In the genomic region with DNA sequence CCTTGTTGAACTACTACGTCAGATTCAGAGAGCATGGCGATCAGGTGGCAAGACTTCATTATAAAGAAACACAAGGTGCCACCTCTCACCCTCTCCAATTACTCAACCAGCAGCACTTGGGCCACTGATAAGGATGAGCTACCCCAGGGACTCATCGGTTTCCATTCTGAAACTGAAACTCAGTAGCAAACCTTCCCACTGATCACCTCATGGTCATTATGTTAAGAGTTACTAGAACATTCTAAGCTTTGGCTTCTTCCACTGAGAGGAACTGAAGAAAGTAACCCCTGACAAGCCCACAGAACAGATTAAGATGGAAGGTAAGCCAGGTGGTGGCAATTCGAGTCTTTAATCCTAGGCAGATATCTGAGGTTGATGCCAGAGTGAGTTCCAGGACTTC, we compare ENCODE assay signal across 9 mouse cellular contexts. TPM values are rescaled to one million over a fixed set of nuclear protein-coding genes. Genes with fewer than 3 reads are reported as not detected.
DNase-seq lines count a peak whose midpoint lies in the region; ATAC-seq and TF ChIP-seq lines count a peak whose summit lies in the region.
"Had no signal": no experiment of that assay in that cellular context is flagged by ENCODE, and none has a peak within 500 bp of the region (broad histone marks: within the 10 kb centered on the region; RNA-seq: fewer than 3 reads in every experiment).

No protein-coding gene starts in this region.

- H3K27me3 ChIP-seq in heart, embryonic 11.5 days (ENCODE audit: control insufficient read depth, insufficient read depth, low read length), result no peaks in the 10 kb centered on the region
- H3K27me3 ChIP-seq in CH12.LX (replicated peaks), result no peaks in the 10 kb centered on the region
- H3K27me3 ChIP-seq in forebrain, postnatal 0 days (ENCODE audit: insufficient read depth, low read length), result no peaks in the 10 kb centered on the region
- H3K27me3 ChIP-seq in liver, embryonic 16.5 days (ENCODE audit: control insufficient read depth, insufficient read depth, low read depth, low read length), result no peaks in the 10 kb centered on the region

- in situ Hi-C loops in CH12.LX (cut with MboI; ENCODE audit: low pct_ligation_motif_present, low pct_unique_long_range_greater_than_20kb, low sequenced_read_pairs), result loop anchor here (5.0 kb wide), 1 partner anchor 201 kb away; no protein-coding TSS in a partner anchor

- no peak overlapping the region for H3K4me3 ChIP-seq in heart, embryonic 11.5 days (ENCODE audit: low read depth, low read length)
- peak overlapping the region; percentile 84 to 94 (median 86) for H3K4me3 ChIP-seq in CH12.LX (replicated peaks in 1 of 3; ENCODE audit: low read depth in 2 of 3, low read length in 2 of 3, poor library complexity in 1 of 3)
- no peak overlapping the region for H3K4me3 ChIP-seq in forebrain, postnatal 0 days (ENCODE audit: low read depth, low read length)
- H3K4me3 ChIP-seq in liver, embryonic 16.5 days (ENCODE audit: low read depth, low read length), result peak overlapping the region; percentile 99

- TF ChIP-seq CTCF in CH12.LX (conservative IDR thresholded peaks at IDR 0.05 in 1 of 2, IDR thresholded peaks at IDR 0.05 in 1 of 2; ENCODE audit: low read depth in 2 of 2, low read length in 2 of 2), result no peak
- no peak for TF ChIP-seq CTCF in forebrain, postnatal 0 days (IDR thresholded peaks at IDR 0.05; ENCODE audit: low read depth)

- 83% methylated on average over 4 of the region's 4 CpGs for WGBS in heart, embryonic 11.5 days (ENCODE audit: insufficient replicate concordance)
- WGBS in forebrain, postnatal 0 days, result 94% methylated on average over 4 of the region's 4 CpGs
- WGBS in liver, embryonic 16.5 days (ENCODE audit: insufficient replicate concordance), result 54% methylated on average over 4 of the region's 4 CpGs

- intact Hi-C loops in heart, postnatal 10 days (cut with DNase I), result no loop called here

- peaks cover 60% of the 10 kb centered on the region for H3K79me2 ChIP-seq in CH12.LX (replicated peaks; ENCODE audit: control insufficient read depth, extremely low read depth, insufficient read depth, poor library complexity, severe bottlenecking)

- no peak for TF ChIP-seq RAD21 in CH12.LX (IDR thresholded peaks at IDR 0.05; ENCODE audit: low read depth, low read length)

- no peak for DNase-seq in heart, postnatal 10 days
- peak; percentile 68 for DNase-seq in CH12.LX (ENCODE audit: extremely low read depth)
- DNase-seq in forebrain, postnatal 0 days, result no peak
- DNase-seq in layer of hippocampus, adult 8-10 months (ENCODE audit: low spot score in 2 of 2), result no peak
- no peak for DNase-seq in adrenal gland, adult 8-10 months

- H3K36me3 ChIP-seq in heart, embryonic 11.5 days (ENCODE audit: control insufficient read depth, insufficient read depth, low read length), result no peaks in the 10 kb centered on the region
- peaks cover 6 to 30% of the 10 kb centered on the region in 2 experiments for H3K36me3 ChIP-seq in CH12.LX (replicated peaks in 1 of 2; ENCODE audit: control insufficient read depth in 1 of 2, insufficient read depth in 1 of 2, low read length in 1 of 2)
- peaks cover 4% of the 10 kb centered on the region; the same call in 1 of the 2 replicates for H3K36me3 ChIP-seq in forebrain, postnatal 0 days (ENCODE audit: insufficient read depth)
- H3K36me3 ChIP-seq in liver, embryonic 16.5 days (ENCODE audit: control insufficient read depth, insufficient read depth), result no peaks in the 10 kb centered on the region

- peaks cover 14% of the 10 kb centered on the region for H3K4me1 ChIP-seq in heart, embryonic 11.5 days (ENCODE audit: control insufficient read depth, insufficient read depth, low read length)
- H3K4me1 ChIP-seq in CH12.LX (ENCODE audit: control insufficient read depth in 1 of 2, insufficient read depth in 2 of 2), result peaks cover 8 to 57% of the 10 kb centered on the region in 2 experiments; a peak in 3 of 4 replicates
- peaks cover 15% of the 10 kb centered on the region for H3K4me1 ChIP-seq in forebrain, postnatal 0 days (ENCODE audit: insufficient read depth)
- H3K4me1 ChIP-seq in liver, embryonic 16.5 days (ENCODE audit: control insufficient read depth, low read depth, low read length), result peaks cover 15% of the 10 kb centered on the region

- TF ChIP-seq POLR2A in CH12.LX (IDR thresholded peaks at IDR 0.05; ENCODE audit: low read depth, low read length), result no peak

- H3K9ac ChIP-seq in heart, embryonic 11.5 days (ENCODE audit: low read depth, low read length), result no peak overlapping the region
- H3K9ac ChIP-seq in CH12.LX (ENCODE audit: insufficient read depth, low read depth), result peak overlapping the region; percentile 60; the same call in 1 of the 2 replicates
- H3K9ac ChIP-seq in forebrain, postnatal 0 days, result no peak overlapping the region
- 0 out of 2 replicates have a peak overlapping the region, but pooled peaks have one; percentile 4 for H3K9ac ChIP-seq in liver, embryonic 16.5 days (ENCODE audit: low read depth, low read length)

- TF ChIP-seq EP300 in CH12.LX (IDR thresholded peaks at IDR 0.05; ENCODE audit: low read length), result peak; percentile 67

- dilution Hi-C loops in CH12.LX (cut with MboI; ENCODE audit: extremely low pct_ligation_motif_present, extremely low pct_unique_long_range_greater_than_20kb, low sequenced_read_pairs), result no loop called here

- H3K27ac ChIP-seq in heart, embryonic 11.5 days (ENCODE audit: low read depth, low read length), result no peak overlapping the region
- no peak overlapping the region for H3K27ac ChIP-seq in CH12.LX (ENCODE audit: insufficient read depth, low read depth)
- H3K27ac ChIP-seq in forebrain, postnatal 0 days (ENCODE audit: low read depth, low read length), result no peak overlapping the region
- H3K27ac ChIP-seq in liver, embryonic 16.5 days (ENCODE audit: low read length), result no peak overlapping the region

- no peak for ATAC-seq in heart, embryonic 11.5 days (replicated peaks; ENCODE audit: insufficient number of reproducible peaks, low FRiP score, low TSS enrichment)
- ATAC-seq in forebrain, postnatal 0 days, result no peak
- ATAC-seq in liver, embryonic 16.5 days (ENCODE audit: low read depth), result no peak
- no peak for ATAC-seq in granulocyte monocyte progenitor cell, adult 5-6 weeks (replicated peaks; ENCODE audit: poor library complexity, severe bottlenecking)

- peak overlapping the region; percentile 96 for H3K4me2 ChIP-seq in heart, embryonic 11.5 days
- peak overlapping the region; percentile 95 for H3K4me2 ChIP-seq in CH12.LX (ENCODE audit: insufficient read depth, low read depth, poor library complexity, severe bottlenecking)
- peak overlapping the region; percentile 86 for H3K4me2 ChIP-seq in forebrain, postnatal 0 days (ENCODE audit: low read depth)
- peak overlapping the region; percentile 93 for H3K4me2 ChIP-seq in liver, embryonic 16.5 days (ENCODE audit: low read depth, low read length)

- no peaks in the 10 kb centered on the region for H3K9me3 ChIP-seq in heart, embryonic 11.5 days (replicated peaks; ENCODE audit: control insufficient read depth, low read length)
- H3K9me3 ChIP-seq in CH12.LX (replicated peaks; ENCODE audit: low read length), result no peaks in the 10 kb centered on the region
- H3K9me3 ChIP-seq in forebrain, postnatal 0 days (ENCODE audit: low read length), result no peaks in the 10 kb centered on the region
- no peaks in the 10 kb centered on the region for H3K9me3 ChIP-seq in liver, embryonic 16.5 days (replicated peaks; ENCODE audit: control insufficient read depth, low read length)

TF ChIP-seq in CH12.LX, 34 proteins besides CTCF, POLR2A, EP300 and RAD21 (continues in another document):
- 0 out of 2 replicates have a peak, but pooled peaks have one; percentile 37 for TF ChIP-seq CHD2 (IDR thresholded peaks at IDR 0.05; ENCODE audit: low read length)

RNA-seq across cellular contexts. Expression of a gene that starts 1.4 kb away (rescaled TPM):
- polyA plus RNA-seq in heart, embryonic 11.5 days (2014; fragmentation: Nextera tagmentation; extraction: Ambion mirVana), result 0.28 and 0.84 TPM in 2 replicates
- total RNA-seq in heart, postnatal 10 days (2021), result under 1 TPM in 1 of 2 experiments, not detected in 1; 0.26 TPM
- total RNA-seq in CH12.LX (2012; rRNA removed) (0.42 and 0.46 TPM in 2 replicates), CH12.LX (2014; rRNA removed) (not detected in 2 replicates)
- not detected in 2 replicates for polyA plus RNA-seq in CH12.LX (2012; ENCODE audit: insufficient read length, low read depth)
- 0.15 and 0.29 TPM in 2 replicates for total RNA-seq in forebrain, postnatal 0 days (2014; rRNA removed)
- 0.44 and 0.47 TPM in 2 replicates for polyA plus RNA-seq in forebrain, postnatal 0 days (2015; fragmentation: Nextera tagmentation; extraction: Ambion mirVana)
- polyA plus RNA-seq in liver, embryonic 16.5 days (2015; fragmentation: Nextera tagmentation; extraction: Ambion mirVana), result 0.07 and 0.09 TPM in 2 replicates
- not detected in 2 replicates for total RNA-seq in granulocyte monocyte progenitor cell, adult 5-6 weeks (2014; fragmentation: Nextera tagmentation)
- 1.3 TPM in 1 of 2 replicates, not detected in the other for total RNA-seq in granulocyte monocyte progenitor cell, adult 5-6 weeks (2017)
- under 1 TPM; 0.27 to 0.39 (median 0.29) TPM for total RNA-seq in layer of hippocampus, adult 8-10 months (2022)
- total RNA-seq in adrenal gland, adult 8-10 months (2022), result under 1 TPM in 2 of 4 experiments, not detected in 2; 0.17 to 0.30 TPM

RNA-seq across cellular contexts. Expression of a gene that starts 1.8 kb away (rescaled TPM):
- polyA plus RNA-seq in heart, embryonic 11.5 days (2014; fragmentation: Nextera tagmentation; extraction: Ambion mirVana), result 28.8 and 33.7 TPM in 2 replicates
- 10 to 100 TPM; 65.7 to 68.2 TPM for total RNA-seq in heart, postnatal 10 days (2021)
- total RNA-seq in CH12.LX (2012; rRNA removed), result 35.6 and 41.2 TPM in 2 replicates
- total RNA-seq in CH12.LX (2014; rRNA removed), result 30.1 and 30.7 TPM in 2 replicates
- 78.0 and 82.2 TPM in 2 replicates for polyA plus RNA-seq in CH12.LX (2012; ENCODE audit: insufficient read length, low read depth)
- 57.2 and 61.6 TPM in 2 replicates for total RNA-seq in forebrain, postnatal 0 days (2014; rRNA removed)
- 60.9 and 70.7 TPM in 2 replicates for polyA plus RNA-seq in forebrain, postnatal 0 days (2015; fragmentation: Nextera tagmentation; extraction: Ambion mirVana)
- polyA plus RNA-seq in liver, embryonic 16.5 days (2015; fragmentation: Nextera tagmentation; extraction: Ambion mirVana), result 11.1 and 11.5 TPM in 2 replicates
- total RNA-seq in granulocyte monocyte progenitor cell, adult 5-6 weeks (2014; fragmentation: Nextera tagmentation), result 27.0 and 29.7 TPM in 2 replicates
- total RNA-seq in granulocyte monocyte progenitor cell, adult 5-6 weeks (2017), result 27.0 and 35.4 TPM in 2 replicates
- 100 to 1,000 TPM; 124 to 133 (median 129) TPM for total RNA-seq in layer of hippocampus, adult 8-10 months (2022)
- 10 to 100 TPM; 69.6 to 92.4 (median 82.8) TPM for total RNA-seq in adrenal gland, adult 8-10 months (2022)

RNA-seq across cellular contexts. Expression of a gene that starts 31.5 kb away (rescaled TPM):
- polyA plus RNA-seq in heart, embryonic 11.5 days (2014; fragmentation: Nextera tagmentation; extraction: Ambion mirVana), result not detected in 2 replicates
- total RNA-seq in heart, postnatal 10 days (2021), result not detected
- total RNA-seq in CH12.LX (2012; rRNA removed) (not detected in 2 replicates), CH12.LX (2014; rRNA removed) (0.05 TPM in 1 of 2 replicates, not detected in the other)
- 0.05 and 0.09 TPM in 2 replicates for polyA plus RNA-seq in CH12.LX (2012; ENCODE audit: insufficient read length, low read depth)
- not detected in 2 replicates for total RNA-seq in forebrain, postnatal 0 days (2014; rRNA removed)
- not detected in 2 replicates for polyA plus RNA-seq in forebrain, postnatal 0 days (2015; fragmentation: Nextera tagmentation; extraction: Ambion mirVana)
- 0.05 and 0.26 TPM in 2 replicates for polyA plus RNA-seq in liver, embryonic 16.5 days (2015; fragmentation: Nextera tagmentation; extraction: Ambion mirVana)
- not detected in 2 replicates for total RNA-seq in granulocyte monocyte progenitor cell, adult 5-6 weeks (2014; fragmentation: Nextera tagmentation)
- total RNA-seq in granulocyte monocyte progenitor cell, adult 5-6 weeks (2017), result not detected in 2 replicates
- total RNA-seq in layer of hippocampus, adult 8-10 months (2022), result under 1 TPM; 0.11 to 0.68 (median 0.48) TPM
- total RNA-seq in adrenal gland, adult 8-10 months (2022), result under 1 TPM in 2 of 4 experiments, not detected in 2; 0.13 to 0.15 TPM
- total RNA-seq: liver, adult 2 months had no signal

Comparison
In these comparisons a context has a peak if more than half of its experiments do, and no peak if none do; other contexts are left out.
1. H3K4me3 ChIP-seq: peak in CH12.LX (3 of 3) and liver, embryonic 16.5 days (single experiment); none in heart, embryonic 11.5 days (single experiment) and forebrain, postnatal 0 days (single experiment).
2. H3K9ac ChIP-seq: peak in CH12.LX (single experiment) and liver, embryonic 16.5 days (single experiment); none in heart, embryonic 11.5 days (single experiment) and forebrain, postnatal 0 days (single experiment).
3. Peak in every context shown above with its lines, with median percentiles within 50 percentile points of each other: H3K4me2 ChIP-seq.